Mouse (Mus musculus): ENCODE measurements around the gene Slc43a2.

Slc43a2 gene

DNA sequence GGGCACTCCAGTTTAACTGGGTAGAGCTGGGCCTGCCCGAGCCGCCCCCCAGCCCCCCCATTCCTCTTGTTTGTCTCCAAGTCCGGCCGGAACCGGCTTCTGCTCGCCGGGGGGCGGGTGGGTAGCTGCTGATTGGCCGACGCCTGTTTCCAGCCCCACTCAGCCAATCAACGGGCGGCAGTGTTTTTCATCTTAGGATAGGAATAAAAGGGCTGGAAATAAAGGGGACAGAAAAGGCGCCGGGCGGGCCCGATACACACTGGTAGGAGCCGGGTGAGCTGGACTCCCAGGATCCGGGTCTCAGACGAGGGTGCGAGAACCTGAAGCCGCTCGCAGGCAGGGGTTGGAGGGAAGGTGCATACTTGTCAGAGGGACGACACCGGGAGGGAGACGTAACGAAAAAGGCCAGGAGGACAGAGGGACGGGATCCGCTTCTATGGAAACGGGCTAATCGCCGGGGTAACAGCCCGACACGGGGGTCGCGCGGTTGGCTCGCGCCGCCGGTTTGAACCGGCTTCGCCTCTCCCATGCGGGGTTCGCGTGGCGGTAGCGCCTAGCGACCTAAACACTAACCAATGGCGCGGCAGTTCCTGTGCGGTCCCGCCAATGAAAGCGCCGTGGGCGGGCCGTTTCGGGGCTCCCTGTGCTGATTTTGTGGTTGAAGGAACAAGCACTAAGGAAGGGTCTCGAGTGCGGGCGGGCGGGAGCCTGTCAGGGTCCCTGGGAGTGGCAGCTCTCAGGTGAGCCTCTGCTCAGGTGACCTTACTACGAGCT is at the start of gene Slc43a2:
Gene Slc43a2 (plus strand): TSS at position 226 of the 774 bp plus-strand sequence.
- peak; percentile 92 for DNase-seq (ENCODE audit: low read depth, low spot score)

GRCm38 (mm10) chr11:75486192-75486591 is 45.3 kb upstream of the Slc43a2 start:
- no peak for DNase-seq (ENCODE audit: low read depth, low spot score)

GRCm38 (mm10) chr11:75486601-75487285 is 44.8 kb upstream of the Slc43a2 start, which contains the start of gene Prpf8:
Gene Prpf8 (plus strand): TSS chr11:75486816.
- DNase-seq (ENCODE audit: low read depth, low spot score): peak; percentile 97

DNA sequence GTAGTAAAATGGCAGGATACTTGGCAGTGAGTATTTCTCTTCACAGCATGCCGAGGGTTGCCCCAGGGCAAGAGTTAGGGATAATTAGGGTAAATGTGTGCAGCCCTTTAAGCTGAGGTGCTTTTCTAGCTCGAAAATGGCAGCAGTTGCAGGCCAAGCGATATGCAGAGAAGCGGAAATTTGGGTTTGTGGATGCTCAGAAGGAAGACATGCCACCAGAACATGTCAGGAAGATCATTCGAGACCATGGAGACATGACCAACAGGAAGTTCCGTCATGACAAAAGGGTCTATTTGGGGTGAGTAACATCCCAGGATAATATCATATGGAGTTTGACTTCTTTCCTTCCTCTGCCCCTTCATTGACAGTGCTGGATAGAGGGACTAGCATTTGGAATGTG is 44.0 kb upstream of the Slc43a2 start:
- DNase-seq (ENCODE audit: low read depth, low spot score): no peak

DNA sequence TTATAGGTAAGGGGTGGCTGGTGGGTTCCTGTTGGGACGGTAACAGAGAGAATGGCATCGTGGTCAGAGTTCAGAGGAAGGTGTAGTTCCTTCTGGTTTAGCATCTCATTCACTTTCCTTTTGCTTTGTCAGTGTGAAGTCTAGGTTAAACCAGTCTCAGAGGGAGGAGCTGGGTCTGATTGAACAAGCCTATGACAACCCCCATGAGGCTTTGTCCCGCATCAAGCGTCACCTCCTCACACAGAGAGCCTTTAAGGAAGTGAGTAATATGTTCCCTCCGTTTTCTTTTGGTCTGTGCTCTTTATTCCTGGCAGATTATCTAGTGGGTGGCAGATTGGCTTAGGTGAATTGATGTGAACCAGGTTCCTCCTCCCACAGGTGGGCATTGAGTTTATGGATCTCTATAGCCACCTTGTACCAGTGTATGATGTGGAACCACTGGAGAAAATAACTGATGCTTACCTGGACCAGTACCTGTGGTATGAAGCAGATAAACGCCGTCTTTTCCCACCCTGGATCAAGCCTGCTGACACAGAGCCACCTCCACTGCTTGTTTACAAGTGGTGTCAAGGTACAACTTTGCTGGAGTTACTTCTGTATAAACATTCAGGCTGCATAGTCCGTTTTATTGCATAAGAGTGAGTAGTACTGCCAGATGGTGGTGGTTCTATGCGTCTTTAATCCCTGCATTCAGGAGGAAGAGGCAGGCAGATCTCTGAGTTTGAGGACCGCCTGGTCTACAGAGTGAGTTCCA is 37.0 kb upstream of the Slc43a2 start:
- DNase-seq (ENCODE audit: low read depth, low spot score): no peak

DNA sequence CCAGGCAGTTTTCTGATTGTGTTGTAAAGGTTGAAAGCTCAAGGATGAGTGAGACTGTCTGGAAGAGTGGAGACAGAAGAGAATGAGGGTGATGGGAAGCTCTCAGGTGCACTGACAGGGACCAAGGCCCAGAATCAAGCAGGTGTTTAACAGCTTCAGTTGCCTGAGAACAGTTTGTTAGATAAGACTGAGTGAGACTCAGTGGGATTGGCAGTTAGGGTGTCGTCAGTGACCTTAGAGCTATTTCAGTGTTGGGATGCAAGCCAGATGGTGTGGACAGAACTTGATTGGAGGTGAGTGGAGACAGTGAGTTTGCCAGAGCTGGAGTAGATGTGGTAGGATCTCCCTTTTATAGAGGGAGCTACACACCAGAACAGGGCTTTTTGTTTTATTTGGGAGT is 33.4 kb upstream of the Slc43a2 start:
- no peak for DNase-seq (ENCODE audit: low read depth, low spot score)

- no peak for DNase-seq (ENCODE audit: low read depth, low spot score)
These were observed 23.3 kb upstream of the Slc43a2 start for GRCm38 (mm10) chr11:75508162-75508561.

GRCm38 (mm10) chr11:75508904-75509303 is 22.6 kb upstream of the Slc43a2 start:
- DNase-seq (ENCODE audit: low read depth, low spot score): no peak

DNA sequence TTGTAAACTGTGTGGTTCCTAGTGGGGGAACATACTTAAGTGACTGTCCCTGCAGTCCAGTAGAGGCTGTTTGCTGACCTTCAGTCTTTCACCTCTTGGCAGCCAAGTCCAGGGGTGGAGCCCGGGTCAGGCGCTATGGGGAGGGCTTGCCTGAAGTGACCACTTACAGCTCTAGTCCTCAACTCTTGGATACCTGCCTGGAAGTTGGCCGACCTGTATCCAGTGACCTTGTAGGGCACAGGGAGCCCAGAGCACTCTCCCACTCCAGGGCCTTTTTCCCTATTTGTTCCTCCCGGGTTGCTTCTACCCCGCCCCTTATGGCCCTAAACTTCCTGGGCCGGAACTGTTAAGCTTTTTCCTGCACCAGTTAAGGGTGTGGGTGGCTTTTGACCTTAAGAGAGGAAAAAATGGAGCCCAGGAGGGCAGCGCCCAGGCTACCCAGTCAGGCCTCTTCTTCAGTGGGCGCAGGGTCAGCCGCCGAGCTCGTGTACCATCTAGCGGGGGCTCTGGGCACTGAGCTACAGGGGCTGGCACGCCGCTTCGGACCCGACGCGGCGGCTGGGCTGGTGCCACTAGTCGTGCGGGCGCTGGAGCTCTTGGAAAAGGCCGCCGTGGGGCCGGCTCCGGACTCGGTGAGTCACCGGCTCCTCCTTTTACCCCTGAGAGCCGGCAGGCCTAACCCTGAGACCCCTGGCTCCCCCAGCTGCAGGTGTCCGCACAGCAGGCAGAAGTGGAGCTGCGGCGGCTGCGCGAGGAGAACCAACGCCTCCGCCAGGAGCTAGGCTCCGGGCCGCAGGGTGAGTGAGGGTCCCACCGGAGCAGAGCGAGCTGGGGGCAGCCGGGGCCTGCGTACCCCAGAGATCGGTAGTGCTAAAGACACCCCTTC is 21.5 kb upstream of the Slc43a2 start, which contains the start of gene Rilp:
Gene Rilp (plus strand): TSS at position 354 of the 886 bp plus-strand sequence.
- DNase-seq (ENCODE audit: low read depth, low spot score): no peak

GRCm38 (mm10) chr11:75510627-75510993 is 20.9 kb upstream of the Slc43a2 start:
- peak; percentile 95 for DNase-seq (ENCODE audit: low read depth, low spot score)

DNA sequence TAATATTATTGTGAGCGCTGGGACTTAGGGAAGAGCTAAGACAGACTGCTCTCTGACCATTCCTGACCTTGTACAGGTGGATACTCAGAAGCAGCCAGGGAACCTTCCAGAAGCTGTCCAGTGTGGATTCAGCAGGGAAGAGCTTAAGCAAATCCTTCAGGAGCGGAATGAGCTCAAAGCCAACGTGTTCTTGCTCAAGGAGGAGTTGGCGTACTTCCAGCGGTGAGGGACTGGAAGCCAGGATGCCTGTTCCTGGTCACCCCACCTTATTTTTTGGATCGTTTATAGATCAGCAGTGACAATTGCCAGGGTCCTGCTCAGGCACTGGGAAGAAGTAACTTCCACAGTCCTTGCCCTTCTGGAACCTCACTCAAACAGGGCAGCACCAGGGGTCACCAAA is 20.3 kb upstream of the Slc43a2 start:
- DNase-seq (ENCODE audit: low read depth, low spot score): no peak

GRCm38 (mm10) chr11:75512301-75513018 is 19.0 kb upstream of the Slc43a2 start:
- no peak for DNase-seq (ENCODE audit: low read depth, low spot score)

DNA sequence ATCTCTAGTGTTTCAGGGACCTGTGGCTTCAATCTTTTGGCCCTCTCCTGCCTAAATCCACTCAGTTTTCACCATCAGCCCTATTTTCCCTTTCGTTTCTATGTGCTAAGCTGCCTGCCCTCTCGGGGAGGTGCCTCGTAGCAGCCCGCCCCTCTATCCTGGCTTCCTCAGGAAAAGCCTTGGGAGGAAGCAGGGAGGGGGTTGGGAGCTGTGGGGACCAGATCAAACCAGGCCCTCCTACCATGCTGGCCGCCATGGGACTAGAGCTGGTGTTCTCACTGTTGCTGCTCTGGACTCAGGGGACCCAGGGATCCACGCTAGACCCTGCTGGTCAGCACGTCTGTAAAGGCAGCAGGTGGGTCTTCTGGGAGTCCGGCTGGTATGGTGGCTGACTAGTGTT is 18.2 kb upstream of the Slc43a2 start, which contains the start of gene Scarf1:
Gene Scarf1 (plus strand): TSS at position 205 of the 400 bp plus-strand sequence.
- DNase-seq (ENCODE audit: low read depth, low spot score): no peak

- DNase-seq (ENCODE audit: low read depth, low spot score): no peak
These were observed 16.3 kb upstream of the Slc43a2 start for GRCm38 (mm10) chr11:75515186-75515585.

GRCm38 (mm10) chr11:75519834-75520633 is 11.5 kb upstream of the Slc43a2 start:
- DNase-seq (ENCODE audit: low read depth, low spot score): no peak

DNA sequence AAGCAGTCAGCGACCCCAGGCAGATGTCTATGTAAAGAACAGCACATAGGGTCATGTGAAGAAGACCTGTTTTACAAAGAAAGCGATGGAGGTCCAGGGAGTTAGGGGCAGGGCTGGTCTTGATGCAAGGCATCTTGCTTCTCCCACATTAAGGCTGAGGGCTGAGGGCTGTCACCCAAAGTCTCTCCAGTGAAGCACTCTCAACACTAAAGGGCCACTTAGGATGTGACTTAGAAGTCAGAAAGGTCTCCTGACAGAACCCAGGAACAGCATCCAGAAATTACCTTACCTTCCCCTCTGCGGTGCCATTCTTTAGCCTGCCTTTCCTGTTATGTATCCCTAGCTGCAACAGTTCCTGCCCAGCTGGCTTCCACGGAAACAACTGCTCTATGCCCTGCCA is 9.9 kb upstream of the Slc43a2 start:
- DNase-seq (ENCODE audit: low read depth, low spot score): no peak

GRCm38 (mm10) chr11:75522793-75523192 is 8.7 kb upstream of the Slc43a2 start:
- DNase-seq (ENCODE audit: low read depth, low spot score): no peak

DNA sequence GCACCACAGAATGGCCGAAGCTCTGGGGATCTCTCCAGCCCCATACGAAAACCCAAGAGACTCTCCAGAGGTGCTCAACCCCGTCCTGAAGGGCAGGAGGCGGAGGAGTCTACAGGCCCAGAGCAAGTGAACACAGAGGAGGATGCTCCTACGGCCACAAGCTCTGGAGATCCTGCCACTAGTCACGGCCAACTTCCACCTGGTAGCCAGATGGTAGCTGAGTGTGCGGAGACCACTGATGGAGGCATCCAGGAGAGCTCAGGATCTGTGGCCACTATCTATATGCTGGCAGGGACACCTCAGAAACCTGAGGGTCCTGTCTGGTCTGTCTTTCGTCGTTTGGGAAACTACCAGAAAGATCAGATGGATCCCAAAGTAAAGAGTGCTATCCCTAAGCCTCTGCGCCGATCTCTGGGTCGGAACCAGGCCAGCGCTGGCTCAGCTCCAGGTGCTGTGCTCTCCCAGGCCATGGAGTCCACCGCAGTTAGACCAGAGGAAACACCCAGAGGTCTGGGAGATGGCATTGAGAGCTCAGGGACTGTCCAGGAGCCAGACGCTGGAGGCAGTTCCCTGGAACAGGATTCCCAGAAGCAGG is 5.9 kb upstream of the Slc43a2 start:
- no peak for DNase-seq (ENCODE audit: low read depth, low spot score)

DNA sequence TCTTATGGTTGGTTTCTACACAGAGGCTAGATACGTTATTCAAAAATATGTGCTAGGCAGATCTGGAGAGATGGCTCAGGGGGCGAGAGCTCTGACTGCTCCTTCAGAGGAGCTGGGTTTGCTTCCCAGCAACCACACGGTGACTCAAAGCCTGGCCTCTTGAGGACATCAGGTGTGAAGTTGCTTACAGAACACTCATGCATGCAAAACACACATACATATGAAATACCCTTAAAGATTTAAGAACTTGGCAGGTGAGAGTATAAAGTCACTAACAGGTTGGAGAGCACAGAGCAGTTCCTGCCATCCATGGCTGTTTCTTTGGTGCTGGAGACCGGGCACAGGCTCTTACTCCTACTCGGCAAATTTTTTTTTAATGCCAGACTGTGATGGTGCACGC is 4.6 kb upstream of the Slc43a2 start:
- DNase-seq (ENCODE audit: low read depth, low spot score): no peak

Data from CD4-positive, CD25-positive, alpha-beta regulatory T cell, adult 2 months (primary cell).